Mouse (Mus musculus) cerebellum, adult 2 months (tissue): ENCODE measurements at regions not wholly inside any gene's neighbourhood (a gene's known extent, or its start where the extent isn't known, plus 50 kb on each side); places are given as distances from the start of the nearest gene placed in this dataset.

Experiments
- CTCF ChIP-seq: fragments of 200-500 bp; IDR thresholded peaks from 2 replicates; pipeline ENCODE4 v1.5.1; 2011; ENCODE audit warnings: low read depth, mild to moderate bottlenecking, control low read depth, low read length, moderate library complexity, borderline replicate concordance; ENCODE audit not compliant: insufficient read depth
- POLR2A ChIP-seq: fragments of 200-500 bp; IDR thresholded peaks from 2 replicates; pipeline ENCODE4 v1.6.1; 2011; ENCODE audit warnings: low read length, control low read depth, borderline replicate concordance; ENCODE audit not compliant: insufficient read depth

DNA sequence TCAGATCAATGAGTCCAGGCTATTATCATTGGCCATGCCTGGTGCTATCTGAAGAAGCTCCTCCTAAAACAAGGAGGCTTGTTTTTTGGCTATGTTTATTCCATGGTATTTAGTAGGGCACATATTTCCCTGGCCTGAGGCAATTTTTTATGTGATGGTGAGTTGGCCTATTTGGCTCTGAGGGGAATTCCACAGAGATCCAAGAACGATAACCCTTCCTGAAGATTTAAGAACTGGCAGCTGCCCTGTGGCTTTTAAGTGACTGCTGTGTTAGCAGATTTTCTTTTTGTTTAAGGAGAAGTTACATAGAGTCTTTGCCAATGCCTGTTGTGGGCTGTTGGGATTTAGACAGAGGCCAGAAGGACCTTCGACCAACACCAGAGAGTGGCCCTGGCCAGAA, 74.9 kb upstream of the Tmem106b start:
- TF ChIP-seq CTCF (no peak), POLR2A (no peak)
